Comparison of ENCODE assay signal across 8 mouse cellular contexts in the genomic region with DNA sequence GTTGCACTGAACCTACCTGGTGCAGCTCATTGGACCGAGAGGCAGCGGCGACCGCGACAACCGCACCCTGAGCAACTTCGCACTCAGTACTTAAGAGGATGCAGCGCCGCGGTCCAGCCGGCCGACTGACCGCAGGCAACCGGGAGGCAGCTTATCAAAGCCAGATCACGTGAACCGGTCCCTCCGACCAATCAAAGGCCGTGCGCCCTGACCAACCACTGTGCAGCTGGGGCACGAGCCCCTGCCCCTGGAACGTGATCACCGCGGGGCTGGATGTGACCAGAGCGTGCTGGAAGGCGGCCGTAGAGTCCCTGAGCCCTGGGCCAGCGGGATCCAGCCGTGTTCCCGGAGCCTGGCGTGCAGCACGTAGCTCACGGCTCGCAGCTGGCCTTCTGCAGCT. TPM values are rescaled to one million over a fixed set of nuclear protein-coding genes. Genes with fewer than 3 reads are reported as not detected.
DNase-seq lines count a peak whose midpoint lies in the region; ATAC-seq and TF ChIP-seq lines count a peak whose summit lies in the region.

A gene (minus strand): TSS at position 117 of the 400 bp plus-strand sequence.

- no peaks in the 10 kb centered on the region for H3K9me3 ChIP-seq in ES-E14 (ENCODE audit: control insufficient read depth, insufficient read depth, low read depth, low read length)

- peak; percentile 71 for TF ChIP-seq POLR2A in cerebellum, adult 2 months (IDR thresholded peaks at IDR 0.05; ENCODE audit: borderline replicate concordance, insufficient read depth, low read length)
- TF ChIP-seq POLR2A in lung, adult 2 months (IDR thresholded peaks at IDR 0.05; ENCODE audit: borderline replicate concordance, extremely low read depth, low read depth, low read length), result peak; percentile 99

- under 1% methylated on average over 33 of the region's 33 CpGs for WGBS in cerebellum, adult 2 months
- WGBS in lung, adult 2 months, result under 1% methylated on average over 33 of the region's 33 CpGs

- no peak within 1 kb of the TSS for H3K27ac ChIP-seq in ES-E14 (ENCODE audit: insufficient read depth, low read depth, low read length, poor library complexity, severe bottlenecking)
- H3K27ac ChIP-seq in cerebellum, adult 2 months (ENCODE audit: insufficient read depth, low read length), result no peak within 1 kb of the TSS

- peak within 1 kb of the TSS; percentile 63 to 77 for H3K4me3 ChIP-seq in ES-E14 (ENCODE audit: insufficient read depth in 1 of 2, low read depth in 1 of 2, low read length in 2 of 2, poor library complexity in 1 of 2, severe bottlenecking in 1 of 2)
- peak within 1 kb of the TSS; percentile 70 for H3K4me3 ChIP-seq in cerebellum, adult 2 months (replicated peaks; ENCODE audit: insufficient read depth, low read depth, low read length)
- peak within 1 kb of the TSS; percentile 67 for H3K4me3 ChIP-seq in lung, adult 2 months (replicated peaks; ENCODE audit: extremely low read depth, low read depth, low read length)

- no peak for TF ChIP-seq CTCF in cerebellum, adult 2 months (IDR thresholded peaks at IDR 0.05; ENCODE audit: borderline replicate concordance, insufficient read depth, low read depth, low read length)
- TF ChIP-seq CTCF in lung, adult 2 months (IDR thresholded peaks at IDR 0.05; ENCODE audit: insufficient read depth, low read length), result no peak

- peak; percentile 92 for ATAC-seq in frontal cortex, adult (ENCODE audit: low TSS enrichment)
- peak; percentile 34 to 65; a peak in 2 of 4 replicates for ATAC-seq in hematopoietic stem cell, adult 5-6 weeks (replicated peaks in 1 of 2; ENCODE audit: insufficient read depth in 1 of 2, low FRiP score in 2 of 2, low TSS enrichment in 1 of 2, low read depth in 1 of 2, poor library complexity in 2 of 2, severe bottlenecking in 2 of 2)

- H3K9ac ChIP-seq in ES-E14 (ENCODE audit: insufficient read depth, low read depth, low read length, poor library complexity, severe bottlenecking), result peak within 1 kb of the TSS; percentile 76

- H3K4me1 ChIP-seq in ES-E14 (ENCODE audit: control insufficient read depth in 2 of 2, insufficient read depth in 2 of 2, low read length in 2 of 2, poor library complexity in 1 of 2), result no peaks in the 10 kb centered on the region; a peak in 1 of 4 replicates
- no peaks in the 10 kb centered on the region for H3K4me1 ChIP-seq in cerebellum, adult 2 months (ENCODE audit: control insufficient read depth, insufficient read depth, low read length)
- peaks cover 3% of the 10 kb centered on the region for H3K4me1 ChIP-seq in lung, adult 2 months (ENCODE audit: control insufficient read depth, insufficient read depth, low read length)

- in situ Hi-C loops in ES-E14 (cut with MboI; ENCODE audit: low sequenced_read_pairs in 2 of 2, unreplicated experiment in 2 of 2), result no loop called here

- H3K36me3 ChIP-seq in ES-E14 (ENCODE audit: control insufficient read depth, insufficient read depth, low read length, poor library complexity, severe bottlenecking), result no peaks in the 10 kb centered on the region

- DNase-seq in ES-E14 (ENCODE audit: low read depth, low spot score), result peak; percentile 83
- DNase-seq in cerebellum, adult 2 months, result peak; percentile 77 to 80
- DNase-seq in layer of hippocampus, adult 8-10 months (ENCODE audit: low spot score in 2 of 2), result peak; percentile 82 to 85
- peak; percentile 86 for DNase-seq in lung, adult 2 months
- DNase-seq in ovary, postnatal 10 days (ENCODE audit: low spot score), result peak; percentile 81
- DNase-seq in thymus, postnatal 4 days, result peak; percentile 34

- H3K27me3 ChIP-seq in cerebellum, adult 2 months (ENCODE audit: control insufficient read depth, insufficient read depth, low read length), result peaks cover 1% of the 10 kb centered on the region; the same call in 1 of the 2 replicates

TF ChIP-seq in ES-E14, 5 proteins besides CTCF, POLR2A, EP300 and RAD21:
- TF ChIP-seq ZNF384 (IDR thresholded peaks at IDR 0.05; ENCODE audit: low read depth, low read length), result no peak
- no peak for TF ChIP-seq ZC3H11A (IDR thresholded peaks at IDR 0.05; ENCODE audit: borderline replicate concordance, low read depth, low read length)
- TF ChIP-seq CHD2 (IDR thresholded peaks at IDR 0.05; ENCODE audit: low read depth, low read length), result no peak
- TF ChIP-seq MAFK (IDR thresholded peaks at IDR 0.05; ENCODE audit: insufficient read depth, low read depth, low read length), result no peak
- TF ChIP-seq HCFC1 (IDR thresholded peaks at IDR 0.05; ENCODE audit: borderline replicate concordance, insufficient read depth, low read length), result 0 out of 2 replicates have a peak, but pooled peaks have one; percentile 13

RNA-seq across cellular contexts. Expression of the gene that starts here (rescaled TPM):
- total RNA-seq in ES-E14 (2012; rRNA removed), result 0.22 and 0.32 TPM in 2 replicates
- polyA plus RNA-seq in cerebellum, adult 2 months (2012; rRNA removed), result 24.5 and 26.9 TPM in 2 replicates
- total RNA-seq in hematopoietic stem cell, adult 5-6 weeks (2017), result not detected in 2 replicates
- total RNA-seq in layer of hippocampus, adult 8-10 months (2022), result 10 to 100 TPM; 54.6 to 70.2 (median 64.5) TPM
- polyA plus RNA-seq in lung, adult 2 months (2012; rRNA removed), result 5.4 and 9.8 TPM in 2 replicates

Comparison
In these comparisons a context has a peak if more than half of its experiments do, and no peak if none do; other contexts are left out.
1. RNA of the gene that starts here (total RNA-seq): 54.6 to 70.2 TPM in layer of hippocampus, adult 8-10 months; 0.22 to 0.32 TPM in ES-E14 and not detected in hematopoietic stem cell, adult 5-6 weeks; every median in the first group is over 10 times any median in the second.
2. Peak in DNase-seq, H3K4me3 ChIP-seq and H3K9ac ChIP-seq in ES-E14; RNA of the gene not detected or under 1 TPM.
3. Peak in ATAC-seq in hematopoietic stem cell, adult 5-6 weeks; RNA of the gene not detected or under 1 TPM.
4. DNase-seq: peak in every context shown above with its lines; median percentile 86 in lung, adult 2 months; 84 in layer of hippocampus, adult 8-10 months; 83 in ES-E14; 81 in ovary, postnatal 10 days; 78 in cerebellum, adult 2 months; 34 in thymus, postnatal 4 days.
5. Peak in every context shown above with its lines, with median percentiles within 50 percentile points of each other: H3K4me3 ChIP-seq.